Mouse (Mus musculus): Measurements from ENCODE around the gene Arhgap25.
"Not testable (repeated sequence)": the region's sequence is repeated elsewhere in the genome, so short reads cannot be mapped to it uniquely, and the experiment has no call there.

Gene Arhgap25

GRCm38 (mm10) chr6:87532953-87533710, at the start of gene Arhgap25:
Gene Arhgap25 (minus strand): TSS chr6:87533259.
- no peak for DNase-seq (ENCODE audit: low spot score)

GRCm38 (mm10) chr6:87582456-87582855, 49.4 kb upstream of the Arhgap25 start:
- no peak for DNase-seq (ENCODE audit: low spot score)

- no peak for DNase-seq (ENCODE audit: low spot score)
These were observed 48.5 kb upstream of the Arhgap25 start for GRCm38 (mm10) chr6:87581581-87581980.

- no peak for DNase-seq (ENCODE audit: low spot score)
These were observed 48.0 kb upstream of the Arhgap25 start for GRCm38 (mm10) chr6:87581071-87581470.

GRCm38 (mm10) chr6:87578247-87578646, 45.2 kb upstream of the Arhgap25 start:
- DNase-seq (ENCODE audit: low spot score): no peak

- no peak for DNase-seq (ENCODE audit: low spot score)
These were observed 43.7 kb upstream of the Arhgap25 start for GRCm38 (mm10) chr6:87576648-87577330.

- not testable (repeated sequence) for DNase-seq (ENCODE audit: low spot score)
These were observed 38.8 kb upstream of the Arhgap25 start for GRCm38 (mm10) chr6:87571863-87572262.

GRCm38 (mm10) chr6:87567686-87568593, 34.9 kb upstream of the Arhgap25 start:
- no peak for DNase-seq (ENCODE audit: low spot score)

GRCm38 (mm10) chr6:87565166-87565565, 32.1 kb upstream of the Arhgap25 start:
- no peak for DNase-seq (ENCODE audit: low spot score)

GRCm38 (mm10) chr6:87564356-87564755, 31.3 kb upstream of the Arhgap25 start:
- no peak for DNase-seq (ENCODE audit: low spot score)

GRCm38 (mm10) chr6:87553724-87554123, 20.7 kb upstream of the Arhgap25 start:
- no peak for DNase-seq (ENCODE audit: low spot score)

- DNase-seq (ENCODE audit: low spot score): no peak
These were observed 19.2 kb upstream of the Arhgap25 start for GRCm38 (mm10) chr6:87552054-87552807.

GRCm38 (mm10) chr6:87547836-87548235, 14.8 kb upstream of the Arhgap25 start:
- DNase-seq (ENCODE audit: low spot score): no peak

- DNase-seq (ENCODE audit: low spot score): no peak
These were observed 14.4 kb upstream of the Arhgap25 start for GRCm38 (mm10) chr6:87547431-87547830.

GRCm38 (mm10) chr6:87545331-87546217, 12.5 kb upstream of the Arhgap25 start:
- no peak for DNase-seq (ENCODE audit: low spot score)

- DNase-seq (ENCODE audit: low spot score): peak; percentile 82
These were observed 9.0 kb upstream of the Arhgap25 start for GRCm38 (mm10) chr6:87542027-87542426.

GRCm38 (mm10) chr6:87541171-87541571, 8.1 kb upstream of the Arhgap25 start:
- no peak for DNase-seq (ENCODE audit: low spot score)

- no peak for DNase-seq (ENCODE audit: low spot score)
These were observed 5.6 kb upstream of the Arhgap25 start for GRCm38 (mm10) chr6:87538376-87539270.

GRCm38 (mm10) chr6:87537678-87538077, 4.6 kb upstream of the Arhgap25 start:
- no peak for DNase-seq (ENCODE audit: low spot score)

GRCm38 (mm10) chr6:87536270-87536669, 3.2 kb upstream of the Arhgap25 start:
- DNase-seq (ENCODE audit: low spot score): no peak
